Mouse (Mus musculus) MN1 (cell line): ENCODE measurements around the gene Zbtb46.

Experiments used
- DNase-seq: peaks from one replicate; pipeline ENCODE4 v3.0.0-alpha.2; 2016; ENCODE audit warnings: low spot score

The Zbtb46 gene

GRCm38 (mm10) chr2:181401497-181401896 lies 57.7 kb downstream of the Zbtb46 start:
- no peak for DNase-seq

- peak; percentile 55 for DNase-seq
Measured at GRCm38 (mm10) chr2:181397207-181397761, 61.9 kb downstream of the Zbtb46 start.

- no peak for DNase-seq
Measured at GRCm38 (mm10) chr2:181394086-181394485, 65.1 kb downstream of the Zbtb46 start.

- peak; percentile 89 for DNase-seq
Measured at GRCm38 (mm10) chr2:181392600-181393213, 66.5 kb downstream of the Zbtb46 start.

GRCm38 (mm10) chr2:181391541-181391940 lies 67.7 kb downstream of the Zbtb46 start:
- no peak for DNase-seq

GRCm38 (mm10) chr2:181391022-181391421 lies 68.2 kb downstream of the Zbtb46 start:
- no peak for DNase-seq

GRCm38 (mm10) chr2:181390136-181390870 lies 68.9 kb downstream of the Zbtb46 start:
- no peak for DNase-seq

GRCm38 (mm10) chr2:181386663-181387210 lies 72.5 kb downstream of the Zbtb46 start:
- no peak for DNase-seq

GRCm38 (mm10) chr2:181385885-181386284 lies 73.3 kb downstream of the Zbtb46 start:
- no peak for DNase-seq

GRCm38 (mm10) chr2:181384919-181385391 lies 74.3 kb downstream of the Zbtb46 start:
- DNase-seq, result peak; percentile 77

GRCm38 (mm10) chr2:181384463-181384862 lies 74.8 kb downstream of the Zbtb46 start:
- no peak for DNase-seq

GRCm38 (mm10) chr2:181381631-181382306 lies 77.5 kb downstream of the Zbtb46 start:
- no peak for DNase-seq

- DNase-seq, result no peak
Measured at GRCm38 (mm10) chr2:181381107-181381506, 78.1 kb downstream of the Zbtb46 start.

GRCm38 (mm10) chr2:181380251-181380650 lies 79.0 kb downstream of the Zbtb46 start:
- DNase-seq, result no peak

- DNase-seq, result no peak
Measured at GRCm38 (mm10) chr2:181379778-181380177, 79.4 kb downstream of the Zbtb46 start, which contains the start of gene Lime1. TSS of gene Lime1 (plus strand) at chr2:181380078.

GRCm38 (mm10) chr2:181378701-181379100 lies 80.5 kb downstream of the Zbtb46 start:
- no peak for DNase-seq

GRCm38 (mm10) chr2:181377230-181377629 lies 82.0 kb downstream of the Zbtb46 start:
- DNase-seq, result no peak

GRCm38 (mm10) chr2:181375787-181376186 lies 83.4 kb downstream of the Zbtb46 start:
- DNase-seq, result peak; percentile 49

- no peak for DNase-seq
Measured at GRCm38 (mm10) chr2:181370001-181370400, 89.2 kb downstream of the Zbtb46 start.

GRCm38 (mm10) chr2:181365655-181366075 lies 93.6 kb downstream of the Zbtb46 start:
- DNase-seq, result peak; percentile 51

GRCm38 (mm10) chr2:181364860-181365596 lies 94.2 kb downstream of the Zbtb46 start, which contains the start of the genes Zgpat and Arfrp1:
TSS of gene Zgpat (plus strand) at chr2:181364928.
TSS of gene Arfrp1 (minus strand) at chr2:181365404.
- DNase-seq, result peak; percentile 96
